Mouse (Mus musculus): ENCODE results near the gene Bckdhb. TPM values are rescaled to one million over a fixed set of nuclear protein-coding genes. Genes with fewer than 3 reads are reported as not detected.
"Not testable (repeated sequence)": the region's sequence is repeated elsewhere in the genome, so short reads cannot be mapped to it uniquely, and the experiment has no call there.

Bckdhb gene
- polyA plus RNA-seq, 1 experiment from 2014 or later, result 49.4 TPM

DNA sequence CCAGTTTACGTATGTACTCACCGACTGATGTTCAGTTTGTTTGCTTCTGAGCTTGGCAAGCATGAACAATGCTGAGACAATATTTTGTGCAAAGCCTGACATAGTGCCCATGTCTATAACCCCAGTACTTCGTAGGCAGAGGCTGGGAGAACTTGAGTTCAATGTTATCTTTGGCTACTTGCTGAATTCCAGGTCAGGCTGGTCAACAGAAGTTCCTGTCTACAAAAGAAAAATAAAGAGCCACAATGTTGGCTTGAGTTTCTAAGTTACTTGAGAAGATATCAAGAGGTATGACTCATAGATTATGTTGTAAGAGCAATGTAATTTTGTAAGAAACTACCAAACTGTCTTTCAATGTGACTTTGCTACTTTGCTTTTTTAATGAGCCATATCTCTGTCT is 2.9 kb upstream of the Bckdhb start:
- no peak overlapping the region for H3K4me2 ChIP-seq
- no peaks in the 10 kb centered on the region for H3K36me3 ChIP-seq
- H3K27ac ChIP-seq (ENCODE audit: poor library complexity, severe bottlenecking), result no peak overlapping the region
- H3K9me3 ChIP-seq (replicated peaks), result no peaks in the 10 kb centered on the region
- H3K4me3 ChIP-seq, result no peak overlapping the region
- H3K27me3 ChIP-seq (replicated peaks), result no peaks in the 10 kb centered on the region
- no peaks in the 10 kb centered on the region; the same call in 1 of the 2 replicates for H3K4me1 ChIP-seq (replicated peaks)
- 71% methylated on average over 3 of the region's 3 CpGs for WGBS
- H3K9ac ChIP-seq, result no peak overlapping the region
- ATAC-seq (ENCODE audit: insufficient number of reproducible peaks, low FRiP score), result no peak

DNA sequence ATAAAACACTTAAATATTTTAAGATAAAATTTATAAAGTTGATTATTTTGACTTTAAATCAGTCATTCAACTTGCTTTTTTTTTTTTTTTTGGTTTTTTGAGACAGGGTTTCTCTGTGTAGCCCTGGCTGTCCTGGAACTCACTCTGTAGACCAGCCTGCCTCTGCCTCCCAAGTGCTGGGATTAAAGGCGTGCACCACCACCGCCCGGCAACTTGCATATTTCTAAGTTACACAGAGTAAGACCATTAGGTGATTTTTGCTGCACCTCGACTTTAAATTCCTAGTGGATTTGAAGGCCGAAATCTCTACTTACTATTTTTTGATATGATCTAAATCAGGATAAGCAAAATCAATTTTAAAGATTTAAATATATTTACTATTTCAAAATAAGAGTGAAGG is 589 bp upstream of the Bckdhb start:
- Histone ChIP-seq H3K27ac (ENCODE audit: poor library complexity, severe bottlenecking) (no peak overlapping the region), H3K4me1 (replicated peaks) (no peaks in the 10 kb centered on the region; the same call in 1 of the 2 replicates), H3K4me3 (peak overlapping the region; percentile 70), H3K4me2 (peak overlapping the region; percentile 77), H3K9me3 (replicated peaks) (no peaks in the 10 kb centered on the region), H3K9ac (no peak overlapping the region), H3K27me3 (replicated peaks) (no peaks in the 10 kb centered on the region), H3K36me3 (no peaks in the 10 kb centered on the region)
- no peak for ATAC-seq (ENCODE audit: insufficient number of reproducible peaks, low FRiP score)
- WGBS, result 87% methylated on average over 5 of the region's 5 CpGs

DNA sequence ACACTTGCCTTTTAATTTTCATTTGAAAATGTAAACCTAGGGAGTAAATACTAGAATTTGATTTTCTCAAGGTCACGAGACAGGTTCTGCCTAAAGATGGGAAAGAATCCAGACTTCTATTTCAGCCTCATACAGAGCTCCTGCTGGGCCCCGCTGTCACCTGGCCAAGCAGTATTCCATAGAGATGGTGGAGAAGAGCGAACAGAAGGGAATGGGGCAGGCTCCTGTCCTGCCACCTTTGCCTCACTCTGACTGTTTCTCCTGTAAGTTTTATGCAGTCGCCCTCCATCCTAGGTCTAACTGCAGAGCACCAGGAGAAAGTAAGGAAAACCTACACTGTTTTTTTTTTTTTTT is 720 bp downstream of the Bckdhb start:
- peak overlapping the region; percentile 70; the same call in 1 of the 2 replicates for H3K9ac ChIP-seq
- no peak overlapping the region for H3K27ac ChIP-seq (ENCODE audit: poor library complexity, severe bottlenecking)
- WGBS, result 61% methylated on average over 4 of the region's 4 CpGs

DNA sequence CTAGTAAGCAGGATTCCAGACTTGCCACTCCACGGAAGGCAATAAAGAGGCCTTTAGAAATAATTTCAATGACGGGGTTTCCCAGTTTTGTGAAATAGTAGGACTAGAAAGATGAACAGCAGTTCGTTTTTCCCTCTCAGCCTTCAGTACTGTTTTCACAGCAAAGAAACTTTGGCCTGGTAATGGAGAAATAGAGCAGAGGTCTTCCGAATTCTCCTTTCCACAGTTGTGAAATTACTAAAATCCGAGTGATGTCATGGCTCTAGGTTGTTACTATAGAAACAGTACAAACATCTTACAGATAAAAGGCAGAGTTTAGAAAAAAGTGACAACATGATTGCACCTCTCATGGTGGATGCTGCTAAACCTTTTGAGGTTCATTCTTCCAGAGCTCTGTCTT is 1.4 kb downstream of the Bckdhb start:
- no peak overlapping the region for H3K9ac ChIP-seq
- no peak overlapping the region for H3K27ac ChIP-seq (ENCODE audit: poor library complexity, severe bottlenecking)
- no peaks in the 10 kb centered on the region for H3K36me3 ChIP-seq
- H3K4me1 ChIP-seq (replicated peaks), result no peaks in the 10 kb centered on the region; the same call in 1 of the 2 replicates
- H3K4me3 ChIP-seq, result no peak overlapping the region
- H3K9me3 ChIP-seq (replicated peaks), result no peaks in the 10 kb centered on the region
- no peaks in the 10 kb centered on the region for H3K27me3 ChIP-seq (replicated peaks)
- 82% methylated on average over 5 of the region's 5 CpGs for WGBS
- H3K4me2 ChIP-seq, result no peak overlapping the region
- no peak for ATAC-seq (ENCODE audit: insufficient number of reproducible peaks, low FRiP score)

More for the DNA sequence above, 720 bp downstream of the Bckdhb start:
- Histone ChIP-seq H3K27me3 (replicated peaks) (no peaks in the 10 kb centered on the region), H3K9me3 (replicated peaks) (no peaks in the 10 kb centered on the region), H3K4me1 (replicated peaks) (no peaks in the 10 kb centered on the region; the same call in 1 of the 2 replicates), H3K4me3 (peak overlapping the region; percentile 70), H3K36me3 (no peaks in the 10 kb centered on the region), H3K4me2 (peak overlapping the region; percentile 77)
- no peak for ATAC-seq (ENCODE audit: insufficient number of reproducible peaks, low FRiP score)

DNA sequence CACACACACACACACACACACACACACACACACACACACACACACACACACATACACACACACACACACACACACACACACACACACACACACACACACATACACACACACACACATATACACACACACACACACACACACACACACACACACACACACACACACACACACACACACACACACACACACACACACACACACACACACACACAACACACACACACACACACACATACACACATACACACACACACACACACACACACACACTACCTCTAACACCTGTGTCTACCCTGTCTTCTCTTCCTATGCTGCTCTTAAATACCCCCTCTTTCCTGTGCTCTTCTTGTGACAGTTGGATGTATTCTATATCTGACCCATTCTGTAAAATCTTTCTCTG is 14.6 kb downstream of the Bckdhb start:
- not testable (repeated sequence) for H3K9ac ChIP-seq; H3K4me2 ChIP-seq; H3K27ac ChIP-seq (ENCODE audit: poor library complexity, severe bottlenecking); H3K27me3 ChIP-seq (replicated peaks); H3K9me3 ChIP-seq (replicated peaks); H3K4me1 ChIP-seq (replicated peaks); ATAC-seq (ENCODE audit: insufficient number of reproducible peaks, low FRiP score); H3K4me3 ChIP-seq; H3K36me3 ChIP-seq

DNA sequence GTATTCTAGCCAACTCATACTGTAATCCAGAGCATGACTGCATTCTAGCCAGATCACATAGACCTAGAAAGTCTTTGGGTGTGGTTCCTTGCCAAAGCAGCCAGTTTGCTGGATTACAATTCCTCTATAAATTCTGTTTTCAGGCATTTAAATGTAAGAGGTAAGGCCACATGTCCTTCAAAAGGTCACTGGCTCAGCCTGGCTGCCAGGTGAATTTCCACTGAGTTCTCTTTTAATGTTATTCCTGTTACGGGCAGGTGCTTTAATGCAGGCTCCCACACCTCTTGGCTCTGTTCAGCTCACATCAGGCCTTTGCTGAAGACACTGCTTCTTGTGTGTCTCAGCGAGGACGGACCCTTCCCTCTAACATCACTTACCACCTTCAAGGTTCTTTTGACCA is 15.1 kb downstream of the Bckdhb start:
- H3K9me3 ChIP-seq (replicated peaks), result peaks cover 10% of the 10 kb centered on the region
- no peak for ATAC-seq (ENCODE audit: insufficient number of reproducible peaks, low FRiP score)
- H3K4me1 ChIP-seq (replicated peaks), result no peaks in the 10 kb centered on the region
- 89% methylated on average over 3 of the region's 3 CpGs for WGBS
- H3K9ac ChIP-seq, result no peak overlapping the region
- no peak overlapping the region for H3K4me2 ChIP-seq
- no peak overlapping the region for H3K4me3 ChIP-seq
- H3K27me3 ChIP-seq (replicated peaks), result no peaks in the 10 kb centered on the region
- peaks cover 7% of the 10 kb centered on the region; the same call in 1 of the 2 replicates for H3K36me3 ChIP-seq
- no peak overlapping the region for H3K27ac ChIP-seq (ENCODE audit: poor library complexity, severe bottlenecking)

DNA sequence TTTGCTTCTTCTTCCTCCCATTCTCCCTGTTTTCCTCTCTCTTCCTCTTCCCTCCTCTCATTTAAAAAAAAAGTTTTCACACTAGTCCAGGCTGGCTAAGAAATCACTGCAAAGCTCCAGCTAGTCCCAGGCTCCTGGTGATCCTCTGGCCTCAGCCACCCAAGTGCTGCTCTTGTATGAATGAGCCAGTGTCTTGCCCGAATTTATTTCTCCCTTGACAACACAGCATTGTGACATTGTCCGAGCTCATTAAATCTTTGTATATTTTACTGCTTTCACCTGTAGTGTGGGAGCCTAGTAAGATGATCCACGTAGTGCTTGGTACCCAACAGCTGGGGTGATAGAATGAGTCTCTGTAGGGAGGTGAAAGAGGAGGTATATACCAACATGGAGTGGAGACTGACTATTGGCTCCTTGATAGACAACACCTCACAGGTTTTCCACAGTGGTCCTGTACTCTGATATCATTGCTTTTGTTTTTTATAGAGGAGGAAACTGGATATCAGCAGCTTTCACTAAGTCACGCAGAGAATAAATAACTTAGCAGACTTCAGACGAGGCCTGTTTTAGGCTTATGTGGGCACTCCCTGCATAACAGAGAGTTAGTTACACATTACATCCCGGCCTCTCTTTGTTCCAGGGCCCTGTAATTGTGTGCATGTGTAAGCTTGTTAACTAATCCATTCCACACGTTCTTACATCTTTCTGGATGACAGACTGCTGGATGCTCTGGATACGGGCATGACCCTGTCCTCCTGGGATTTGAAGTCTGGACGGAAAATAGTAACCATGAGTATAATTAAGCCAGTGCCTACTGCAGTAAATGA is 15.8 kb downstream of the Bckdhb start:
- H3K27ac ChIP-seq (ENCODE audit: poor library complexity, severe bottlenecking), result no peak overlapping the region
- no peak overlapping the region for H3K9ac ChIP-seq
- H3K4me1 ChIP-seq (replicated peaks), result no peaks in the 10 kb centered on the region
- H3K36me3 ChIP-seq, result peaks cover 7% of the 10 kb centered on the region; the same call in 1 of the 2 replicates
- H3K27me3 ChIP-seq (replicated peaks), result no peaks in the 10 kb centered on the region
- ATAC-seq (ENCODE audit: insufficient number of reproducible peaks, low FRiP score), result no peak
- H3K4me3 ChIP-seq, result no peak overlapping the region
- H3K4me2 ChIP-seq, result no peak overlapping the region
- peaks cover 10% of the 10 kb centered on the region for H3K9me3 ChIP-seq (replicated peaks)
- WGBS, result 80% methylated on average over 9 of the region's 9 CpGs

DNA sequence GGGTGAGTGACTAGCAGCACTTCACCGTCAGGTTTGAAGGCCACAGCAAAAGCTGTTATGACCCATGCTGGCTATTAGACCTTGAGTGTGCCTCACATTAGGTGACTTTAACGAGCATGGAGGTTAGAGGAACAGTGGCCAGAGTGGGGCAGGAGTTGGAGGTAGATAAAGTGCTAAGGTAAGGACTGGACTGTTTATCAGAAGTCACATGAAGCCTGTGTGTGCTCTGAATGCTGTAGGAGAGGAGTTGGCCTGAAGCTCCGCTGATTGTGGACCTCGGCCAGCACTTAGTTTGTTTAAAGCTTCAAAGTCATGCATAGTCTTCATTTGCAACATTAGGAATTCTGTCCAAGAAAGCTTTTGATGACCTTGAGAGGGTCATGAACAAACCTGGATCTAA is 26.4 kb downstream of the Bckdhb start:
- peaks cover 6% of the 10 kb centered on the region; the same call in 1 of the 2 replicates for H3K36me3 ChIP-seq
- 72% methylated on average over 4 of the region's 4 CpGs for WGBS
- H3K9ac ChIP-seq, result no peak overlapping the region
- H3K4me3 ChIP-seq, result no peak overlapping the region
- no peaks in the 10 kb centered on the region for H3K4me1 ChIP-seq (replicated peaks)
- H3K27me3 ChIP-seq (replicated peaks), result no peaks in the 10 kb centered on the region
- H3K4me2 ChIP-seq, result no peak overlapping the region
- H3K9me3 ChIP-seq (replicated peaks), result no peaks in the 10 kb centered on the region
- ATAC-seq (ENCODE audit: insufficient number of reproducible peaks, low FRiP score), result no peak
- H3K27ac ChIP-seq (ENCODE audit: poor library complexity, severe bottlenecking), result no peak overlapping the region

DNA sequence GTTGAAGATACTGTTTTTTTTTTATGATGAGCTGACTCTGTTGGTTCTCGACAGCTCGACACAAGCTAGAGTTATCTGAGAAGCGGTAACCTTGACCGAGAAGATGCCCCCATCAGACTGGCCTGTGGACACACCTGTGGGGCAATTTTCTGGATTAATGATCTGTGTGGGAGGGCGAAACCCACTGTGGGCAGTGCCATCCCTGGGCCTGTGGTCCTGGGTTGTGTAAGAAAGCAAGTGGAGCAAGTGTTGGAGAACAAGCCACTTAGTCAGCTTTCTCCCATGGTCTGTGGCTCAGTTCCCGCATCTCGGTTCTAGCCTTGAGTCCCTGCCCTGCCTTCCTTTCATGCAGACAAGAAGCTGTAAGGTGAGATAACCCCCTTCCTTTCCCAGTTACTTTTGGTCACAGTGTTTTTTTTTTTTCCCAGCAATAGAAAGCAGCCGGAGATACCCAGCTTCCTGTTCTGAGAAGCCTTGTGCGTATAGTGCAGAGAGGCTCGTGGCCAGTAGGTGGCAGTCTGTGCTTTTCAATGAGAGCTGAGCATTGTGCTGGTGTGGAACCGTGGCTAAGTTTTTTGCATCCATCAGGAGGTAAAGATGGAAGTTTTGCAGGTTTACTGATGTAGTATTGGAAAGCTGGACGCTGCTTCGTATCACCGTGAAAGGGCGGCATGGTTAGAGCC is 31.8 kb downstream of the Bckdhb start:
- 47% methylated on average over 15 of the region's 15 CpGs for WGBS
- H3K36me3 ChIP-seq, result peaks cover 6% of the 10 kb centered on the region; the same call in 1 of the 2 replicates
- H3K4me3 ChIP-seq, result no peak overlapping the region
- 0 out of 2 replicates have a peak, but pooled peaks cover 3% of the 10 kb centered on the region for H3K4me1 ChIP-seq (replicated peaks)
- no peak overlapping the region for H3K9ac ChIP-seq
- 0 out of 2 replicates have a peak, but pooled peaks cover 4% of the 10 kb centered on the region for H3K9me3 ChIP-seq (replicated peaks)
- no peaks in the 10 kb centered on the region for H3K27me3 ChIP-seq (replicated peaks)
- peak; percentile 57; the same call in 1 of the 2 replicates for ATAC-seq (ENCODE audit: insufficient number of reproducible peaks, low FRiP score)
- H3K4me2 ChIP-seq, result no peak overlapping the region
- H3K27ac ChIP-seq (ENCODE audit: poor library complexity, severe bottlenecking), result no peak overlapping the region

DNA sequence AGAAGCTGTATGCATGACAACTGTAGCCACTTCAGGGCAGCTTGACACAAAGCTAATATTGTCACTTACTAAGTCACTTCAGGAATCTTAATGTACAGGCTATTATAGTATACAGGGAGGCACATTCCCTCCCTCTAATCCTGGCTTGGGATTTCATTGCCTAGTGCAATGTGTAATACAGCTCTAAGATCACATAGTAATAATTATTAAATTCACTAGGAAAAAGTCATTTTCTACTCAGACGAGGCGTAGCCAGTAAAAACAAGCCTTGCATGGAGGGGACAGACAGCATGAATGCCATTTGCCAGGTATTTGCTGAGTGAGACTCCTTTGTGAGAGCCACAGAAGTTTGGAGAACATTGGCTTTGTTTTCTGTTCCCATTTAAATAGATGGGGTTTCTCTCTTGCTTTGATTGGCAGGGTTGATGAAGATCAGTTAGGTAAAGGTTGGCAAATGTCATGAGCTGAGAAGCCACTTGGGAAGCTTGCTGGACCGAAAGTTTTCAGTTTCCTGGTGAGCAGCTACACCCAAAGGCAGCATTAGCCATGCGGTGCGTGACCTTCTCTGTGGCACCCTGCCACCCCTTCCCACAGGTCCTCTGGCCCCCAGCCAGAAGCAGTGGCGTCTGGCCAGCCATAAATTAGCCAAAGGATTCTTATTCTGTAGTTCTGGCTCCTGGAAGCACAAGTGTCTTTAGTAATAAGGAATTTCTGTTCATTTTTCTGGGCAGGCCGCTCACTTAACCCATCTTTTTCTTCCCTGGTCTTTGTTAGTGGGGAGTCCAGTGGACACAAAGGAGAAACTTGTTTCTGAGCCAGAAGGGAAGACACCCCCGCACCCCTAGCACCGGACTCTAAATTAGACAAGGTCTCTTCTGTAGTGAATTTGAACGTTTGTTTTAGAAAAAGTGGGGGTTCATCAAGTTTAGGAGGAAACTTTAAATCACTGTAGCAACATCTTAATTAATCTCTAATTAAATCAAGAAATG is 37.4 kb downstream of the Bckdhb start:
- Histone ChIP-seq H3K4me2 (no peak overlapping the region), H3K9ac (no peak overlapping the region), H3K27ac (ENCODE audit: poor library complexity, severe bottlenecking) (no peak overlapping the region), H3K27me3 (replicated peaks) (no peaks in the 10 kb centered on the region), H3K4me3 (no peak overlapping the region), H3K9me3 (replicated peaks) (0 out of 2 replicates have a peak, but pooled peaks cover 4% of the 10 kb centered on the region), H3K36me3 (no peaks in the 10 kb centered on the region), H3K4me1 (replicated peaks) (peaks cover 23% of the 10 kb centered on the region)
- ATAC-seq (ENCODE audit: insufficient number of reproducible peaks, low FRiP score), result no peak
- WGBS, result 74% methylated on average over 10 of the region's 10 CpGs
